Mouse (Mus musculus) urinary bladder, postnatal 25 days (tissue): ENCODE data around the gene Dnase1l3.
A peak's percentile ranks its signal among the peaks of the same experiment; 100 is the strongest.
"Not testable (repeated sequence)": the region's sequence is repeated elsewhere in the genome, so short reads cannot be mapped to it uniquely, and the experiment has no call there.

ENCODE experiments used
- DNase-seq: peaks from one replicate; pipeline ENCODE4 v3.0.0; 2022; ENCODE audit warnings: low spot score

Gene Dnase1l3

DNA sequence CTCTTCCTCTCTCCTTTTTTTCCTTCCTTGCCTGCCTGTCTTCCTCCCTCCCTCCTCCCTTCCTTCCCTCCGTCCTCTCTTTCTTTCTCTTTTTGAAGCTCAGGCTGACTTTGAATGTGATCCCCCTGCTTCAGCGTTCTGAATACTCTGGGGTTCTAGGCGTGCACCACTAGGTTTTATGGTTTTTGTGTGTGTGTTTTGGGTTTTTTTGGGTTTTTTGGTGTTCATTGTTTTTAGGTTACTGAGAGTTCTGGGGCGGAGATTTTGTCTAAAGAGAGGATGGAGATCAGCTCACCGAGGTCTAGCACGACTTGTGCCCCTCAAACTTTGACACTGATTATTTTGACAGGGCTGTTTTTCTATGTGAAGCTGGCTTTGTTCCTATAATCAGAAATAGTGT lies 17.6 kb upstream of the Dnase1l3 start:
- no peak for DNase-seq

DNA sequence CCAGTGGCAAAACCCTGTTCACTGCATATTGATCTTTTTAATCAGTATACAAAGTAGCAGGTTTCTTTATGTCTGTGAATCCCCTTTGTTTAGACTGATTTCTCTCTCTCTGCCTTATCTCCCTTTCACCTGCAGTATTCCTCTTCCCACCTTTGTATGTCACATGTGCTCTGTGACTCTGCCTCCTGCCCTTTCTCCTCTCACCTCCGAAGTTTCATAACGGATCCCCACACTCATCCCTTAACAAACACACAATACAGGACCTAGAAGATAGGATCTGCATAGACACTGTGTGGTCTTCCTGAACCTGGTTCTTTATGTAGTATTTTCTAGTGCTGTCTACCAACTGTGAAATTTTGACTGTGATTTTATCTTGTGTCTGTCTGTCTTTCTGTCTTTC lies 16.9 kb upstream of the Dnase1l3 start:
- DNase-seq: no peak

DNA sequence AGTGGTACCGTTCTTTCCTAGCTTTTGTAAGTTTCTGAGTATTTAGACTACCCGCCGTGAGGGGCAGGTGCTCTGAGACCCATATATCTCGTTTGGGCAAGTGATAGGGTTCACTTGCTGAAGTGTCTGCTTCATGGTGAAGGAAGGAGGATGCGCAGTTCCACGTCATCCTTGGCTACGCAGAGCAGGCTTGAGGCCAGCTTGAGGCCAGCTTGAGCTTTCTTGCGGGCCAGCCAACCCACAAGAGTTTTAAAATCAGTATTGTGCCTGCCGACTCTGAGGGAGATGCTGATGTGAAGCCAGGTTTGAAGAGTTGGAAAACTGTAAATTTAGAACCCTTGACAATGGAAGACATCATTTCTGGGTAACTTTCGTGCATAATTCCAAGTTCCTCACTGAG lies 13.6 kb upstream of the Dnase1l3 start:
- no peak for DNase-seq

DNA sequence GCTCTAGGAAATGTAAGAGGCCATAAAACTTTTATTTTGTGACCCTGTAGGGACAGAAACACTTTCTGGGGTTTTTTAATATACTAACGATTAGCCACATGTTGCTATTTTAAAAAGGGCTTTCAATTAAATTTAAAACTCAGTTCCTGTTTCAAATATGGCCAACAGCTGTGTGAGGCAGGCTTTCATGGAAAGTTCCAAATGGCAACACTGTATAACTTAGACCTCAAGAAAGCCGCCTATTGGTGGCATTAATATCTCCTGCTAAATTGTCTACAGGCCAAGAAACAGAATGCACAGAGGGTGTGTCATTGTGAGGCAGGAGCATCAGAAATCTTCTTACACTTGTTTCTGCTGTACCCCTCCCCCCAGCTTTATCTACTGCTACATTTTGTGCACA lies 13.1 kb upstream of the Dnase1l3 start:
- no peak for DNase-seq

DNA sequence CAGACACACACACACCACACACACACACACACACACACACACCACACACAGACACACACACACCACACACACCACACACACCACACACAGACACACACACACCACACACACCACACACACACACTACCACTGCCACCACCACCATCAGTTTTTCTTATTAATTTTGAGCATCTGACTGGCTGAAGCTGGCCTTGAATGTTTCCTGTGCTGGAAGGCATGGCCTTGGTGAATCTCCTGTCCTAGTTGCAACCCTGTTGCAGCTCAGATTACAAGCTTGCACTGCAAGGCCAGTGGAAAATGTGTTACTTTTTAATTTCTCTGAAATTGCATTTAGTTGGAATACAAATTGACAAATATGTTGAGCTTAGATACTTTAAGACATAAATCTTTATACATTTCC lies 12.7 kb upstream of the Dnase1l3 start:
- DNase-seq: no peak

DNA sequence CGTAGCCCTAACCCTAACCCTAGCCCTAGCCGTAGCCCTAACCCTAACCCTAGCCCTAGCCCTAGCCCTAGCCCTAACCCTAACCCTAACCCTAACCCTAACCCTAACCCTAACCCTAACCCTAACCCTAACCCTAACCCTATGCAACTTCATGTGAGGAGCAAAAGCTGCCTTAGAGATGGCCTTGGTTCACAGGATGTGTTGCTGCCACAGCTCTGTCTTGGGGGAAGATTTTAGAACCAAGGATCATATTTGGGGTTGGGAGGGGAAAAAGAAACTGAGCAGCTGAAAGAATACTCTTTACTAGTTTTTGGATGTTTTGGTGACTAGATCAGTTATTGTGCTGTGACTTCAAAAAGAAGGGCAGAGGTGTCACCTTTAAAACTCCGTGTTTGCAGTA lies 11.7 kb upstream of the Dnase1l3 start:
- not testable (repeated sequence) for DNase-seq

DNA sequence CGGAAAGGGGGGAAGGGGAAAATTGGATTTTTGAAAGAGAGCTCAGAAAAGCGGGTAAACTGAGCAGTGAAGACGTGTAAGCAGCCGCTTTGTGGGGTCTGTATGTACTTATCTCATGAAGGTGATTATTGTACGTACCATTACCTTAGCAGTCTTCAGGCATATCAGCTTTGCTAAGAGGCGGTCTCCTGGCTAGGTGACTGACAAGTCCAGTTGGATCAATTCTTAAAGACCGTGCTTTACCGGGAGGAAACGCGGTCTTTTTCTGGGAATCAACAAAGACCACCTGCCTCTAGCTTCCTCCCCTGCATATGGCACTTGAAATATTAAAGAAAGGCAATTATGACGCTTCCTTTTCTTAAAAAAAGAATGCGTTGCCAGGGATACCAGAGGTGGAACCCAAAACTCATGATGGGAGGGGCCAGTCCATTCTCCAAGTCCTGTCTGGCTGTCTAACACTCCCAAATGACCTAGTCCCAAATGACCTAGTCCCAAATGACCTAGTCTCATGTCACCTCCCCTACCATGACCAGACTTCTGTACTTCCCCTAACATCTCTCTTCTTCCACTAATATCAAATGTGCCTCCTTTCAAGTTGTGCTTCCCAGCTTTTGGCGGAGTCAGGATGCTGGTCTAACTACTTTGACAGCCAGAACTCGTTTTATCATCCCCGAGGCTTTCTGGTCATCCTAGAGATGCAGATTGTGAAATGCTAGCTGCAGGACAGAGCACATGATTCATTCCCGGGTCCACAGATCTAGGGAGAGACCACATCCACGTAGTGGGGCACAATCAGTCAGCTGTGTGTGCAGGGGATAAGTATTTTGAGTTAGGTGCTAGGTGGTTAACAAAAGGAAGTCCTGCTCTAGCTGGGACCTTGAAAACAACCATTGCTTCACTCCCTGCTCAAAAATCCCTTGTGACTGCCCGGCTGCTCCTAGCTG lies 9.6 kb upstream of the Dnase1l3 start:
- DNase-seq: no peak

DNA sequence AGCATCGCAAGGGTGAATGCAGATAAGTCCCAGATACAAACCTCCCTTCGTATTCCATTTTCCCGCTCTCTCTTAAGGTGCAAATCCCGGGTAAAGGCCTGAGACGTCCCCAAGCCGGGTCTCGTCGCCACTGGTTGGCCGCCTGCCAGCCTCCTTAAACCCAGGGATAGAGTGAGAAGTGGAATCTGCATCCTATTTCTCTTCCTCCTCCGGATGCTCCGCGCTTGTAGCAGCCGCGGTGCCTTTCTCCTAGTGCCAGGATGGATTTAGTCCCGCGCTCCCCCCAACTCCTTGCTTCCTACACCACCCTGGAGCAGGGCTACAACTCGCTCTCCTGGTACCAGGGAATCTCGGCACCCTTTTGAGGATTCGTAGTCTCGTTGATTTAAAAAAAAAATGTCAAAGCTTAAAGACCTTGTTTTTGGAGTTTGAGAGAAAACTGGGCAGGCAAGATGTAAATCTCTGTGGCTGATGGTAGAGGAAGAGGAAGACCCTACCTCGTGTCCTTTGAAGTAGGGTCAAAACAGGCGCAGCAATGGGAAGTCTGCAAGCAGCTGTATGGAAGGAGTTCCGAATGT lies 8.8 kb upstream of the Dnase1l3 start:
- peak; percentile 36 for DNase-seq

DNA sequence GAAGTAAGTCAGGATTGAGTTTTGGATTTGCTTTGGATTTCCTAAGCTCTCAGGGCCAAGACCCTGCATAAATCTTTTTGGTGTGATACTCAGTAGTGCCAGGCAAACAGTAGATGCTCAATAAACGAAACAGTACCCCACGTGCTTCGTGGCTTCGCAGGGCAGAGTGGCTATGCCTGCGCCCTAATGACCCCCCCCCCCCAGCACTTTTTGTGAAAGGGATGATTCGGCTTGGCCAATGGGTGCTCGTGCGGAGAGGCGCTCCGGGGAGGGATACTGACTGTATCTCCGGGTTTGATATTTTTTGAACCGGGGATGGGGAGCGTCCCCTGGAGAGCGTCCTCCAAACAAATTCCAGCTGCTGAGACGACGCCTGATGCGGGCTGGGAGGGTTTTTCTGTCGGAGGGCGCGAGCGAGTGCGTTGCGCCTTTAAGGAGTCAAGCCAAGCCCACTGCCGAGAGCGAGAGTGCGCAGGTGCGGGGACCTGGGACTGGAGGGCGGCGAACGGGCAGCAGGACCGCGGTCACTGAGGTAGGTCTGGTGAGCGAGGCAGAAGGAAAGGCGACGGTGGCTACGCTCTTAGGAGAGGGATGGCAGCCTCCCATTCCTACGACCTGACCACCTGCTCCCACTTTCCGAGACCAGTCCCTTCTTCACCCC lies 8.2 kb upstream of the Dnase1l3 start, which contains the start of gene Abhd6:
Abhd6 (plus strand) TSS at position 471 of the 661 bp plus-strand sequence.
- DNase-seq: peak; percentile 87

DNA sequence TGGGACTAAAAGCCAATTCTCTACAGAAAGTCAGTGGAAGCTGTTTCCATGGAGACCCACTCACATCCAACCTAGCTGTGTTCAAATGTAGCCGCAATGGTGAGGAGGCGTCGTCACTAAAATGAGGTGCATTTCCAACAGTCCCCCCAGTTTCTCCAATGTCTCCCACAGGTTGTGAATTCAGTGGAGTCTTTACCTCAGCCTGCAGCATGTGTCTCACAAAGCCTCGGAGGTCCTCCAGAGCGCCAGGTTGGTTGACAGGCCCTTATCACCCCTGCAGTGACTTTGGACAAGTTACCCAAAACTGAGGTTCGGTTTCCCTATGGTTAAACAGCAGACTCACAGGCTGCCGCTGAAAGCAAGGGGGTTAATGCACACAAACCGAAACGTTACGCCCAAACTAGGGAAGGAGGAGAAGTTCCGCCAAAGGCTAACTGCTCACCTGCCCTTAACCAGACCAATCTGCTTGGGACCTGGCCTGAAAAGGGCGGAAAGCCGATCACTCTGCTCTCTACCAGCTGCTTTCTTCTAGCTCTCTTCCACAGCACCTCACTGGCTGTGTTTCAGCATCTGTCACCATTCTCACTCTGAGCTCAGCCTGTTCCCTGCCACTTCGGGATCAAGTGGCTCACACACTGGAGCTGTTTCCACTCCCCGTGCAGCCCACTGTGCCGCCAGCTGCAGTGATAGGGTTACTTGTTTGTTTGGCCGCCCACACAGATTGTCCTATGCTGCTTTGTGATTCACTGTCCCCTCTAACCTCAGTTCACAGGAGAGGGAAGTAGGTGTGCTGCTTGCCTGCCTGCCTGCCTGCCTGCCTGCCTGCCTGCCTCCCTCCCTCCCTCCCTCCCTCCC lies 6.7 kb upstream of the Dnase1l3 start:
- no peak for DNase-seq

DNA sequence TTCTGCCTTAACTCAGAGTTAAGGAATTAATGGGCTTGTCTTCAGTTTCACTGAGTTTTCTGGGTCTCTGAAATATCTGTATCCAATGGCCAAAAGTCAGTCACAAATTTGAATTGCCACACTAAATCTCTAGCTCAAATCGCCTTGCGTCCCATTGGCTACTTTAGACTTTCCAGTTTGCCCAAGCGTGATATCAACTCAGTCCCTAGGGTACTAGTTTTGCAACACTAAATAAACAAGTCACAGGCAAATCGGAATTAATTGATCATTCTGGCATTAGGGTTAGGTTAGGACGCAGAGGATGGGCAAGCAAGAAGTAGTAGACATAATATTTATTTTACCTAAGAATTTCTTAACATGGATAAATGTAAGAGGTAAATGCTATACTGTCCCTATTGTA lies 5.9 kb upstream of the Dnase1l3 start:
- no peak for DNase-seq

DNA sequence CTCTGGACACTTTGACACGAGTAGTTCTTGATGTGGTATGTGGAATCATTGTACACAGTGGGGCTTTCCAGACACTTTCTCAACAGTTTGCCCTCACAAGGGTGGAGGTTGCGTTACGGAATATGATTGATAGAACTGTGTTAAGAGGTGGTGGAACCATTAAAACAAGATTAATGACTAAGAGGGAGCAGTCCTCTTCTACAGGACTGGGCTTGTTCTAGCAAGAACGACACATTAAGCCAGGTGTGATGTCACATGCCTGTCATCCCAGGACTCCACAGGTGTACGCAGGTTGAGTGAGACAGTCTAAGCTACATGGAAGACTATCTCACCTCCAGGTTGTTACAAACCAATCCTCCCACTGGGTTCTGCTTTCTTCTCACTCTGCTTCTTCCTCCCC lies 5.1 kb upstream of the Dnase1l3 start:
- DNase-seq: no peak

DNA sequence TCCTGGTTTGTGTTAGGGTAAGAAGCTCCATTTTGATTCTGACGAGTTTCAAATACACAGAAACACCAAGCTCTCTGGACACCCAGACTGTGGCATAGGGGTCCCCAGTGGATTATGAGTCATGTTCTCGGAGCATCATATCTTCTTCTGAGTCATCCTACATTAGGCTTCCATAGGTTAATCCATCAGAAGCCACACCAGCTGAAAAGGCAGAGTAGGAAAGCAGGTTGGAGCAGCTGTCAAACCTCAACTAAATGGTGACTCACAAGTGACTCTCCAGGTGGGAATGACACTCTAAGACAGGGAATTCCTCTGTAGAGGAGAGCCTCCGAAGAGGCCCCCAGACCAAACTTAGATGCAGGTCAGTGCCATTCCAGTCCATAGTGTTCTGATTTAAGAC lies 4.7 kb upstream of the Dnase1l3 start:
- no peak for DNase-seq

DNA sequence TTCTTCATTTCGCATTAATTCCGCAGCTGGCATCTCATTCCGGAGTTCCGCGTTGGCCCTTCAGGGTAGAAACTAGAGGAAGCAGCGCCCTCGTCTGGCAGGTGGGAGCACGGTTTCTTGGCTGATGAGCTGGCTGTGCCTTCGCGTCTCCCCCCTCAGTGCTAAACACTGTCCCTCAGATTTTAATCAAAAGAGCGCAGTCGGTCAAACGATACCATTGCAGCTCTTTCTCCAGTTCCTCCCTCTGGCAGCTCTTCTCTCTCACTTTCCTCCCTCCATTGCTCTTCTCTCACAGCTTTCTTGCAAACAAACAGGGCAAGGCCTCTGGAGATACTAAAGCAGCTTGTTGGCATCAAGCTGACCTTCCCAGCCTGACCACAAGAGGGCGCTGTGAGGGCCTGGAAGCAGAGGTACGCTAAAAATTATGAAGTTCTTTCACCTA lies 2.9 kb upstream of the Dnase1l3 start:
- peak; percentile 86 for DNase-seq

DNA sequence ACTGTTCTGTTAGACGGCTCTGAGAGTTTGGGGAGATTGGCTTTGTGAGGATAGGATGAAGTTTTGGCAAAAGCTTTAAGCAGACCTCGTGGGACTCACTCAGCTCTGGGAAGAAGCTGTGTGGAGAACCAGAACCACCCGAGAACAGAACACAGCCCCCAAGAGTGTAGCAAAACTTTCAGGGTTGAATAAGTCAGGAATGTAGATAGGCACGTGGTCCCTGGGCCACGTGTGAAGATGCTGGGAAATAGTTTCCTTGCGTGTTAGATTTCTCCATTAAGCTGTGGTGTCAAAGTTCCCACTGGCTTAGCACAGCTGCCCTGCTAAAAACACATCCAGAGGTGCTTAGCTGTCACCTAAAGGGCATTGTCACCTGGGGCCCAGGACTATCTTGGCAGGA lies 2.2 kb downstream of the Dnase1l3 start:
- DNase-seq: no peak

DNA sequence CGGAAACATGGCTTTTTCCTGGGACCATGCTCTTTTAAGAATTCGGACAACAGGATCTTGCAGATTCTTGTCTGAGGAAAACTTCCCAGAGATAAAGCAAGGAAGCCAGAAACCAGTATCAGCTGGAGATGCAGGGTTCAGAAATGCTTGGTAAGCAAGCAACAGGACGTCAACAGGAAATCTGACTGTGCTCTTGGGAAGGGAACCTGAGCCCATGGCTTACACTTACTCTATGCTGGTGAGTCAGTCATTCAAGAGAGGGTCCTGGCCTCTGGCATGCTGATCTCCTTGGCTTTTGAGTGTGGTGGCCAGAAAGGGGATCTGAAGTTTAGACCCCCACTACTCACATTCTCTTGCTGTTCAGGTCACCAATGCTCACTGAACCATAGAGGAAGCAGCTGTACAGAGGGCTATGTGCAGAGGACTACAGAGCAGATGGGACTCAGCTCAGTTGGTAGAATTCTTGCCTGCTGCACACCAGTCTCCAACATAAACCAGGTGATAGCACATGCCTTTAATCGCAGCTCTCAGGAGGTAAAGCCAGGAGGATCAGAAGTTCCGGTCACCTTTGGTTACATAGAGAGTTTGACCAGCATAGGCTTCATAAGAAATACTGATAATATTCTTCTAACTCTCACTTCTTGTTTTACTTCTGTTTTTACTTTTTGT lies 3.1 kb downstream of the Dnase1l3 start:
- DNase-seq: no peak

DNA sequence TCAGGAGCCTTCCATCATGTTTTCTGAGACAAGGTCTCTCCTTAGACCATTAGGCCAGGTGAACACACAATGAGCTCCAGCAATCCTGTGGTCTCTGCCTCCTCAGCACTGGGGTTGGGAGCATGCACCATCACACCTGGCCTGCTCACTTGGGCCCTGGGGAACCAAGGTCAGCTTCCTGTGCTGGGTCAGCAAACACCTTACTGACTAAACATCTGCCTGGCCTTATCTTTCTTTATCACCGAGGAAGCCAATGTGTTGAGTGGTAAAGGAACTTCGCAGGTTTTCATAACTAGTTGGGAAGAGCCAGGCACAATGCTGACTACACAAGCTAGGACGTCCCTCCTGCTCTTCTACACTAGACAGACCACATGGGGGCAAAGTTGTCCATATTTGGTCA lies 4.4 kb downstream of the Dnase1l3 start:
- DNase-seq: no peak

DNA sequence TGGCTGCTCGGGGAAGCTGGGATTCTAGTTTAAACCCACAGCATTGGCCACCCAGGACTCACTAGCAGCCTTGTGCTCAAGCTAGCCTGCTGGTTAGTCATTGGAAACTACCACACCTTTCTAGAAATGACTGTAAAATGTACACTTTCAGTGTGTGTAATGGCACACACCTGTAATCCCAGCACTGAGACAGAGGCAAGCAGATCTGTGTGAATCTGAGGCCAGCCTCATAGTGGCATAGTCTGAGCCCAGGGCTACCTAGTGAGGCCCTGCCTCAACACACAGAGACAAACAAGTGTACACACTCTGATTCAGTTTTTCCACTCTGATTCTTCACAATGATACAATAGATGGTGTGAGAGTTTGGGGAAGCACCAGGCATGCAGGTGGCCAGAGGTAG lies 5.0 kb downstream of the Dnase1l3 start:
- no peak for DNase-seq

DNA sequence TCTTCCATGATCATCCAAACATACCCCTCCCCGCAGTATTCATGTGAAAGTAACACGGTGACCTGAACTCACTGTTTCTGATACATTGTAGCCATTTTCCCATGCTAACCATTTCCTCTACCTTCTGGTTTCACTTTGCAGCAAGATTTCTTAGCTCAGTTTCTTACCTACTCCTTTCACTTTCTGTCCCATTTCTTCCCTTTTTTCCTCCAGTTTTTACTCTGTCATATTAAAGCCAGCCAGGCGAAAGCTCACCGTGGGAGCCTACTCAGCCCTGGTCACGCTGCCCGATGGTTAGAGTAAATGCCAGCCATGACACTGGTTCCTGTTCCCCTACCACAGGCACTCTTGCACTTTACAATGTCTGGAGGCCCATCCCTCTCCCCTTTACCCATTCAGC lies 7.5 kb downstream of the Dnase1l3 start:
- no peak for DNase-seq

DNA sequence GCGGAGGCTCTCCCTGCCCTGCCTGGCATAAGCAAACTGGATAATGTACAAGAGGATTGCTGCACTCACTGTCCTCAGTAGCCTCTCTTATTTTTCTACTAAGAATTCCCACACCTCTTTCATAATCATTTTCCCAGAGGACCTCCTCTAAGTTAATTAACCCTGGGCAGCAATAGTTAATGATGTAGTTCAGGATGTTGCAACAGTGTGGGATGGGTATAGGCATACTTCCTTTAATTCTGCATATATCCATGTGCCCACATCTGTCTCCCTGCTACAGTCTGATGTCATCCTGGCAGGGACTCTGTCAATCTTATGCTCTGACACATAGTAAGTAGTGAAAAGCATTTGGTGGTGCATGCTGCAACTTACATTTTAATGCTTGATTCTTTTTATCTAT lies 13.1 kb downstream of the Dnase1l3 start:
- no peak for DNase-seq

DNA sequence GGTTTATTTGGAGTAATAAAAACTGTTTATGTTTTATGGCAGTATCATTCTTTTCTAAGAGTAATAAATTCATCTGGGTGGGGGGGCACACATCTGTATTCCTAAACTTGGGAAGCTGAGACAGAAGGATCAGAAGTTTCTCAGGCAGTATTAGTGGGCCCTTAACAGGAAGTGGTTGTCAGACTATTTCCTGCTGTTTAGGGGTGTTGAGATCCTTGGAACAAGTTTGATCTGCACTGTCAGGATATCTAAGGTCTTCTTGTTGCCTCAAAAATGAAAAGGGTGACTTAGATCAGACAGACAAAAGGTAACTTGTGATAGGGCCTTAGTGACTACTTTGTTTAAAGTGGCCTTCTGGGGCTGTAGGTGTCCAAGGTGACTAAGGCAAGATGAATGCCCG lies 16.2 kb downstream of the Dnase1l3 start:
- DNase-seq: no peak

DNA sequence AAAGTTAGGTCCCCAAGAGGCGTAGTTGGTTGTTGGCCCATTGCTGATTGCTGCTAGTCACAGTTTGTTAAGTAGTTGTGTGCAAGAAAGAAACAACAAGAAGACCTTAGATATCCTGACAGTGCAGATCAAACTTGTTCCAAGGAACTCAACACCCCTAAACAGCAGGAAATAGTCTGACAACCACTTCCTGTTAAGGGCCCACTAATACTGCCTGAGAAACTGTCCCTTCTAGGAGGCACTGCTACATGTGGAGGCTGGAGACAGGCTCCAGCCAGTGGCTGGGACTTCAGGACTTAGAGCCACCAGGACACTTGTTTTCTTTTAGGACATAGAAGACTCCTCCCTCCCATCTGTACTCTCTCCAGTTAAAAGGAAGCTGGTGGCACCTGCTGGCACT lies 16.9 kb downstream of the Dnase1l3 start:
- no peak for DNase-seq
